Mouse (Mus musculus): Measurements from ENCODE around the gene Gm20715. TPM values are rescaled to one million over a fixed set of nuclear protein-coding genes. Genes with fewer than 3 reads are reported as not detected.

The Gm20715 gene
- polyA plus RNA-seq, 1 experiment from 2014 or later: not detected

DNA sequence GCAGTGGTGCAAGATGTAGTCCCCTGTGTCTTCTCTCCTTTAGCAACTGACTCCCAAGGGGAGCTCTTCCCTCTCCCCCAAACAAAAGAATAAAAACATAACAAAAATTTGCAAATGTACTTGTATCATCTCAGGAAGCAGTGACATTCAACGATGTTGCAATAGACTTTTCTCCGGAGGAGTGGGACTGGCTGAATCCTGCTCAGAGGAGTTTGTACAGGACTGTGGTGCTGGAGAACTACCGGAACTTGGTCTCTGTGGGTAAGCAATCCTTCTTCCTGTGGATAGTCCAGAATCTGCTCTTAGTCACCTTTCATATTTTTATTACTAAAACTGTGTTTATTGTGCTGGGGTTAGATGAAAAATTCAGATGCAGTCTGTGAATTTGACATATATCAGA is 37.1 kb upstream of the Gm20715 start:
- Histone ChIP-seq H3K4me1 (replicated peaks; ENCODE audit: control insufficient read depth, insufficient read depth, low read length) (no peaks in the 10 kb centered on the region), H3K27me3 (ENCODE audit: control insufficient read depth, insufficient read depth, low read length) (no peaks in the 10 kb centered on the region), H3K36me3 (replicated peaks; ENCODE audit: control insufficient read depth, insufficient read depth) (peaks cover 13% of the 10 kb centered on the region; the same call in 1 of the 2 replicates), H3K9me3 (ENCODE audit: control insufficient read depth, low read length) (no peaks in the 10 kb centered on the region), H3K27ac (no peak overlapping the region), H3K4me2 (replicated peaks) (no peak overlapping the region), H3K4me3 (replicated peaks; ENCODE audit: low read length) (no peak overlapping the region), H3K9ac (no peak overlapping the region)
- ATAC-seq (ENCODE audit: low FRiP score) (no peak), DNase-seq (ENCODE audit: low spot score) (no peak)
- WGBS: 90% methylated on average over 3 of the region's 3 CpGs

DNA sequence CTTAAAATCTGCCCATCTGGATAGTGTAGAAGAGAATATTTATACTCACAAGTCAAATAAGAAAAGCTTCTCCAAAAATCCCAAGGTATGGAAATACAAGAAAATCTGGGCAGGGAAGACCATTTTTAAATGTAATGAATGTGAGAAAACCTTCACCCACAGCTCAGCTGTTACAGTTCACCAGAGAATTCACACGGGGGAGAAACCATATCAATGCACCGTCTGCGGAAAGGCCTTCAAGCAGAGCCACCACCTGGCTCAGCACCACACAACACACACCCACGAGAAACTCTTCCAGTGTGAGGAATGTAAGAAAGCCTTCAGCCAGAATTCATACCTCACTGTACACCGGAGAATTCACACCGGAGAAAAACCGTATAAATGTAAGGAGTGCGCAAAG is 31.6 kb upstream of the Gm20715 start:
- WGBS: 90% methylated on average over 8 of the region's 8 CpGs
- H3K4me3 ChIP-seq (replicated peaks; ENCODE audit: low read length): no peak overlapping the region

DNA sequence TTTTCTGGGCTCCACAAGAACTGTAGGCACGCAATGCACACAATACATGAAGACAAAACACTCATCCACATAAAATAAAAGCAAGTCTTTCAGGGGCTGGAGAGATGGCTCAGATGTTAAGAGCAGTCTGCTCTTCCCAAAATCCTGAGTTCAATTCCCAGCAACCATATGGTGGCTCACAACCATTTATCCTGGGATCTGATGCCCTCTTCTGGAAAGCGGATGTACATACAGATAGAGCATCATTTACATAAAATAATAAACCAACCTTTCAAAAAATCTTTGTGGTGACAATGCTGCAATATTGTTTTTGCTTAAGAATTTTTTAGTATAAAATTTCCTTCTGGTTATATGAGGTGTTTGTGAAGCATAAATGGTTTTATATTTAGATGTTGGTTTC is 28.6 kb upstream of the Gm20715 start:
- peaks cover 25% of the 10 kb centered on the region; the same call in 1 of the 2 replicates for H3K36me3 ChIP-seq (replicated peaks; ENCODE audit: control insufficient read depth, insufficient read depth)
- H3K27me3 ChIP-seq (ENCODE audit: control insufficient read depth, insufficient read depth, low read length): no peaks in the 10 kb centered on the region
- no peak for DNase-seq (ENCODE audit: low spot score)
- 79% methylated on average over 2 of the region's 2 CpGs for WGBS
- H3K9me3 ChIP-seq (ENCODE audit: control insufficient read depth, low read length): no peaks in the 10 kb centered on the region
- peaks cover 17% of the 10 kb centered on the region; the same call in 1 of the 2 replicates for H3K4me1 ChIP-seq (replicated peaks; ENCODE audit: control insufficient read depth, insufficient read depth, low read length)
- H3K4me2 ChIP-seq (replicated peaks): no peak overlapping the region
- no peak overlapping the region for H3K4me3 ChIP-seq (replicated peaks; ENCODE audit: low read length)
- no peak for ATAC-seq (ENCODE audit: low FRiP score)
- no peak overlapping the region for H3K9ac ChIP-seq
- H3K27ac ChIP-seq: no peak overlapping the region

More for the DNA sequence above, 31.6 kb upstream of the Gm20715 start:
- Histone ChIP-seq H3K9me3 (ENCODE audit: control insufficient read depth, low read length) (no peaks in the 10 kb centered on the region), H3K36me3 (replicated peaks; ENCODE audit: control insufficient read depth, insufficient read depth) (0 out of 2 replicates have a peak, but pooled peaks cover 18% of the 10 kb centered on the region), H3K27ac (no peak overlapping the region), H3K27me3 (ENCODE audit: control insufficient read depth, insufficient read depth, low read length) (no peaks in the 10 kb centered on the region), H3K4me2 (replicated peaks) (no peak overlapping the region), H3K4me1 (replicated peaks; ENCODE audit: control insufficient read depth, insufficient read depth, low read length) (peaks cover 6% of the 10 kb centered on the region; the same call in 1 of the 2 replicates), H3K9ac (no peak overlapping the region)
- ATAC-seq (ENCODE audit: low FRiP score) (no peak), DNase-seq (ENCODE audit: low spot score) (no peak)

DNA sequence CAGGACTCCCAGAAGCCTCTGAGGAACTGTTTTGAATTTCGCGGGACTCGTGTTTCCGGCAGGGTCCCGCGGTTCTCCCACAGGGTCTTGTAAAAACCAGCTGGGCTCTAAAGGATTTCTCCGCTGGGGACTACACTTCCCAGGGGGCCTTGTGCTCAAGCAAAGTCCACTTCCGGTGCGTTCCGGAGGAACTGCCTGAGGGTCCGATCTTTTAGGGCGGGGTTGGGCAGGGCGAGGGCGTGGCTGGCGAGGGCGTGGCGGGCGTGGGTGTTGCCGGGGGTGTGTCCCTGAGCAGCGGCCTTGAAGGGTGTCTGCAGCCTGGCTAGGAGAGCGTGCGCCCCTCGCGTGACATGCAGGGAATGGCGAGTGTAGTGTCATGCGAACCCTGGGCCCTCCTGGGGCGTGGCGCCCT is 27.0 kb upstream of the Gm20715 start, which contains the start of gene Zfp28:
Zfp28 (plus strand) TSS at position 252 of the 412 bp plus-strand sequence.
- WGBS: 0% methylated on average over 28 of the region's 28 CpGs
- no peaks in the 10 kb centered on the region for H3K9me3 ChIP-seq (ENCODE audit: control insufficient read depth, low read length)
- DNase-seq (ENCODE audit: low spot score) (peak; percentile 94), ATAC-seq (ENCODE audit: low FRiP score) (peak; percentile 94)
- H3K27ac ChIP-seq: peak within 1 kb of the TSS; percentile 52
- H3K4me1 ChIP-seq (replicated peaks; ENCODE audit: control insufficient read depth, insufficient read depth, low read length): peaks cover 17% of the 10 kb centered on the region; the same call in 1 of the 2 replicates
- peak within 1 kb of the TSS; percentile 79 for H3K9ac ChIP-seq
- peak within 1 kb of the TSS; percentile 82 for H3K4me2 ChIP-seq (replicated peaks)
- H3K27me3 ChIP-seq (ENCODE audit: control insufficient read depth, insufficient read depth, low read length): no peaks in the 10 kb centered on the region
- H3K4me3 ChIP-seq (replicated peaks; ENCODE audit: low read length): peak within 1 kb of the TSS; percentile 65
- H3K36me3 ChIP-seq (replicated peaks; ENCODE audit: control insufficient read depth, insufficient read depth): peaks cover 19% of the 10 kb centered on the region

DNA sequence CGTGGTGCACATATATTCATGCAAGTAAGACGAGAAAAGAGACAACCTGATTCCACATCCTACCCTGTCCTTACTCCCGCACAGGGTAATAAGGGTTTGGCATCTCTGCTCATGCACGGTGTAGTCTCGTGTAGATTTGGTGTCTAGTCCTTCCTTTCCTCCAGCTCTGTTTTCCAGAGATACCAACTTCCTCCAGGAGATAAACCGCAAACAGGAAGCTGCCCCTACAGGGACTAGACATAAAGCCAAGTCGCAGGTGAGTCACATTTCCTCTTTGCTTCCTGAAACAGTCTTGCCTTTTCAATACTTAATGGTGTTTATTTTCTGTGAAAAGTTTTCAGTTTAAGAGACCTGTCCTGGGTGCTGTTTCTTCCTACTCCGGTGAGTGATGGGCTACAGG is 26.1 kb upstream of the Gm20715 start:
- Histone ChIP-seq H3K36me3 (replicated peaks; ENCODE audit: control insufficient read depth, insufficient read depth) (peaks cover 10% of the 10 kb centered on the region), H3K4me1 (replicated peaks; ENCODE audit: control insufficient read depth, insufficient read depth, low read length) (peaks cover 17% of the 10 kb centered on the region; the same call in 1 of the 2 replicates), H3K27ac (no peak overlapping the region), H3K4me2 (replicated peaks) (peak overlapping the region; percentile 82), H3K4me3 (replicated peaks; ENCODE audit: low read length) (peak overlapping the region; percentile 65), H3K27me3 (ENCODE audit: control insufficient read depth, insufficient read depth, low read length) (no peaks in the 10 kb centered on the region), H3K9ac (peak overlapping the region; percentile 79; the same call in 1 of the 2 replicates), H3K9me3 (ENCODE audit: control insufficient read depth, low read length) (no peaks in the 10 kb centered on the region)
- peak; percentile 0; the same call in 1 of the 2 replicates for ATAC-seq (ENCODE audit: low FRiP score)
- DNase-seq (ENCODE audit: low spot score): no peak
- 74% methylated on average over 8 of the region's 8 CpGs for WGBS

DNA sequence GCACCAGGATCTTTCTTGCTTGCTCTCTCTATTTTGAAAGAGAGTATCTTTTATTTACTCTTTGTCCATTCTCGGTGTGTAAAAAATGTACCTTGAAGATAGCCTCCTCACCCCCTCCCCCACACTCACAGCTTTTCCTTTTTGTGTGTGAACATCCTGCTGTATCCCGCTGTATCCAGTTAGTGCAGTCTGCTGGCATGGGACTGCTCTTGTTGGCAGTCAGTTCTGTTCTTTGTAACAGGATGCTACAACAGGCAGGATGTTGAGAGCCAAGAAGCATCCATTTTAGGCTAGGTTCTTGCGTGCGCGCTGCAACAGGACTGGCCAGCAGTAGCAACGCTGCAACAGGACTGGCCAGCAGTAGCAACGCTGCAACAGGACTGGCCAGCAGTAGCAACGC is 23.1 kb upstream of the Gm20715 start:
- no peaks in the 10 kb centered on the region for H3K27me3 ChIP-seq (ENCODE audit: control insufficient read depth, insufficient read depth, low read length)
- no peak overlapping the region for H3K4me3 ChIP-seq (replicated peaks; ENCODE audit: low read length)
- ATAC-seq (ENCODE audit: low FRiP score): no peak
- DNase-seq (ENCODE audit: low spot score): no peak
- H3K9ac ChIP-seq: no peak overlapping the region
- H3K36me3 ChIP-seq (replicated peaks; ENCODE audit: control insufficient read depth, insufficient read depth): peaks cover 39% of the 10 kb centered on the region
- peaks cover 17% of the 10 kb centered on the region; the same call in 1 of the 2 replicates for H3K4me1 ChIP-seq (replicated peaks; ENCODE audit: control insufficient read depth, insufficient read depth, low read length)
- H3K9me3 ChIP-seq (ENCODE audit: control insufficient read depth, low read length): no peaks in the 10 kb centered on the region
- no peak overlapping the region for H3K27ac ChIP-seq
- H3K4me2 ChIP-seq (replicated peaks): no peak overlapping the region
- 95% methylated on average over 8 of the region's 8 CpGs for WGBS

DNA sequence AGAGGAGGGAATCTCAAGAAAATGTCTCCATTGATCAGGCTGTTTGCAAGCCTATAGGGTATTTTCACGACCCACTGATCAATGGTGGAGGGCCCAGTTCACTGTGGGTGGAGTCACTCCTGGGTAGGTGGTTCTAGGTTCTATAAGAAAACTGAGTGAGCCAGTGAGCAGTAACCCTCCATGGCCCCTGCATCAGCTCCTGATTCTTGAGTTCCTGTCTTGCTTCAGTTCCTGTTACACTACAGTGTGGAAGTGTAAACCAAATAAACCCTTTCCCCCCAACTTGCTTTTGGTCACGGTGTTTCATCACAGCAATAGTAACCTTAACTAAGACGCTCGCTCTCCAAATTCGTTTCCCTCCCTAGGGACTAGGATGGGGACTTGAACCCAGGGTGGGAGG is 21.1 kb upstream of the Gm20715 start:
- H3K9ac ChIP-seq: no peak overlapping the region
- peaks cover 6% of the 10 kb centered on the region; the same call in 1 of the 2 replicates for H3K4me1 ChIP-seq (replicated peaks; ENCODE audit: control insufficient read depth, insufficient read depth, low read length)
- no peak overlapping the region for H3K27ac ChIP-seq
- DNase-seq (ENCODE audit: low spot score) (no peak), ATAC-seq (ENCODE audit: low FRiP score) (no peak)
- no peak overlapping the region for H3K4me3 ChIP-seq (replicated peaks; ENCODE audit: low read length)
- H3K4me2 ChIP-seq (replicated peaks): no peak overlapping the region
- H3K9me3 ChIP-seq (ENCODE audit: control insufficient read depth, low read length): no peaks in the 10 kb centered on the region
- 88% methylated on average over 5 of the region's 5 CpGs for WGBS
- peaks cover 59% of the 10 kb centered on the region for H3K36me3 ChIP-seq (replicated peaks; ENCODE audit: control insufficient read depth, insufficient read depth)
- H3K27me3 ChIP-seq (ENCODE audit: control insufficient read depth, insufficient read depth, low read length): no peaks in the 10 kb centered on the region

DNA sequence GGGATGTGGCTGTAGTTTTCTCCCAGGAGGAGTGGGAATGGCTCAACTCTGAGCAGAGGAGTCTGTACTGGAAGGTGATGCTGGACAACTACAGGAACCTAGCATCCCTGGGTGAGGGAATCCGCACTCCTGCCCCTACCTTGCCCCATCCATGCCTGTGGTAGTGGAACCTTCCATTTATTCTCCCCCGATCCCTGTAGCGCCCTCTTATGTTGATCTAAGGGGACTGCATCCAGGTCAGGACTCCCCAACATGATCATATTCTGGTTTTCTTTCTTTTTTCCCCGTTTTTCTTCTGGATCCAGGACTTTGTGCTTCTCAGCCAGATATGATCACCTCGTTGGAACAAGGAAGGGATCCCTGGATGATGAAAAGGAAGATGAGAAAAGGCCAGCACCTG is 20.6 kb upstream of the Gm20715 start:
- H3K27me3 ChIP-seq (ENCODE audit: control insufficient read depth, insufficient read depth, low read length): no peaks in the 10 kb centered on the region
- DNase-seq (ENCODE audit: low spot score): no peak
- no peak overlapping the region for H3K4me2 ChIP-seq (replicated peaks)
- no peak overlapping the region for H3K27ac ChIP-seq
- no peak for ATAC-seq (ENCODE audit: low FRiP score)
- H3K4me1 ChIP-seq (replicated peaks; ENCODE audit: control insufficient read depth, insufficient read depth, low read length): 0 out of 2 replicates have a peak, but pooled peaks cover 1% of the 10 kb centered on the region
- H3K4me3 ChIP-seq (replicated peaks; ENCODE audit: low read length): no peak overlapping the region
- WGBS: 67% methylated on average over 5 of the region's 5 CpGs
- peaks cover 64% of the 10 kb centered on the region for H3K36me3 ChIP-seq (replicated peaks; ENCODE audit: control insufficient read depth, insufficient read depth)
- no peaks in the 10 kb centered on the region for H3K9me3 ChIP-seq (ENCODE audit: control insufficient read depth, low read length)
- no peak overlapping the region for H3K9ac ChIP-seq

DNA sequence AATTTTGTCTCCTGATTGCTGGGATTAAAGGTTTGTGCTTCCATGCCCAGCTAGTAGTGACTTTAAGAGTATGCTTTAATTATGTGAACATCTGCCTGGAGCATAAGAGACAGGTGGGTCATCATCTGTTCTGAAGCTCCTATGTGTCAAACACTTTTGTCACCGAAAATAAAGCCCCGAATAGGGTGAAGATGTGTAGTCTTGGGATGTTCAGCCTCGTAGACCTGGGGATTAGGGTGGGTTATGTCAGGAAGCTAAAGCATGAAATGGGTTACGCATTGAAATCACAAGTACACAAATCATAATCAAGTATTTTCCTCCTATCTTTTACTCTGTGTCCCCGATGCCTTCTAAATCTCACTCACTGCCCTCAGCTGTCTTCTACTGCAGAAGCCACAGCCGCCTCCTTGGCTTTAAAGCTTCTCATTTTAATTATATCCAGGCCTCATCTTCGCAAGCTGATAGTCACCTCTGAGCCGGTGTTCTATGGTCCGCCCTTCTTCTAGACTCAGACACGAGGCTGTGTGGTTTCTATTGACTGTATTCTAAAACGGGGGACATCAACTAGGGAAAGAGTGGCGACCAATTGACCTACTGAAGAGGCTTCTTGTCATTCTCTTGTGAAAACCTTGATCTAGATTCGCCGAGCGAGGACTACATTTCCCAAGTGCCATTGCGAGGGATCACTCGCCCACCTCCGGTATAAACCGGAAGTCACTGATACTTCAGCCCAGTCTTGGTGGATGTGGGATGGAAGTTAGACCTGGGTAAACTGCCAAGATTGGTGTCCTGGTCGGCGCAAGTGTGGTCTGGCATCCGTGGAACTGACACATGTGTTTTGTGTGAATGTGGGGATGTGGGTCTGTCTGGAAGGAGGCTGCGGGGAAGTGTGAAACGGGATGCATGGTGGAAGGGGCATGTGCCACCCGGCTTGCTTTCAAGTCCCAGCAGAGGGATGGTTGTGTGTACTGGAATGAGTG is 11.8 kb upstream of the Gm20715 start, which contains the start of gene Smim17:
Smim17 (plus strand) TSS at position 720 of the 980 bp plus-strand sequence.
- peak within 1 kb of the TSS; percentile 40 for H3K4me3 ChIP-seq (replicated peaks; ENCODE audit: low read length)
- DNase-seq (ENCODE audit: low spot score) (peak; percentile 79), ATAC-seq (ENCODE audit: low FRiP score) (peak; percentile 91)
- H3K27me3 ChIP-seq (ENCODE audit: control insufficient read depth, insufficient read depth, low read length): no peaks in the 10 kb centered on the region
- H3K4me1 ChIP-seq (replicated peaks; ENCODE audit: control insufficient read depth, insufficient read depth, low read length): peaks cover 8% of the 10 kb centered on the region
- peak within 1 kb of the TSS; percentile 55 for H3K9ac ChIP-seq
- H3K4me2 ChIP-seq (replicated peaks): peak within 1 kb of the TSS; percentile 66
- H3K9me3 ChIP-seq (ENCODE audit: control insufficient read depth, low read length): no peaks in the 10 kb centered on the region
- H3K36me3 ChIP-seq (replicated peaks; ENCODE audit: control insufficient read depth, insufficient read depth): peaks cover 31% of the 10 kb centered on the region
- H3K27ac ChIP-seq: no peak within 1 kb of the TSS
- WGBS: 29% methylated on average over 25 of the region's 25 CpGs
